Mouse (Mus musculus) cerebral cortex, adult 2 months (tissue): ENCODE measurements around the gene Gm47791.

Experiments used
- WGBS: fragments of 180-500 bp; shearing (Covaris S2); methylation state at CpG from one replicate; pipeline ENCODE4 v1.1.7; 2018; 5-methylcytosine and 5-hydroxymethylcytosine counted together

Gm47791 gene

GRCm38 (mm10) chr1:82787414-82787813 is 16.4 kb upstream of the Gm47791 start:
- 0% methylated on average over 2 of the region's 2 CpGs for WGBS

DNA sequence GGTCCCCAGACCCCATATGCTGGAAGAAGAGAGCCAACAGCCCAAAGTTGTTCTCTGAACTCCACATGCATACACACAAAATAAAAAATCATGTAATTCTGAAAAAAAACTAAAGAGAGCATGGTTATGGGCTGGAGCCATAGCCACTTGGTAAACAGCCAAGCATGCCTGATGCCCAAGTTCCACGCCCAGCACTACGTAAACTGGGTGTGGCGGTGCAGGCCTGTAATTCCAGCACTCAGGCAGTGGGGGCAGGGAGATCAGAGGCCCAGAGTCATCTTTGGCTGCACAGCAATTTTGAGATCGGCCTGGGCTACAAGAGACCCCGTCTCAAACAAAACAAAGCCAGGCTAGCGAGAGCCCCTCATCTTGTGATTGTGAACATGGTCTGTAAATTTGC is 14.5 kb upstream of the Gm47791 start:
- 75% methylated on average over 6 of the region's 6 CpGs for WGBS

DNA sequence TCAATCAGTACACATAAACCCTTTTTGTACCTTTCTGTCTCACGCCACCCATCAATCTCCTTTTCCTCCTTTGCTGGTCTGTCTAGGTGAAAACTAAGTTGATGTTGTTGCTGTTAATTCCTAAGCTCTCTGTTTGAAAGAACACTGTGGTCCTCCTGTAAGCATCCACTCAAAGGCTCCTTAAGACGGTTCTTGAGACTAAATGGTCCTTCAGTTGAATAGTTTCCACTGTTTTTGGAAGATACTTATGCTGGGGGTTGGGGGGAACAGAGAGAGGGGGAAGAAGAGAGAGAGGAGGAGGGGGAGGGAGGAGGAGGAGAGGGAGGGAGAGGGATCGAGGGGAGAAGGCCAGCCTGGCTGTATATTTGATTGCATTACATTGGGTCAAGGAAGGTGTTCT is 12.5 kb upstream of the Gm47791 start:
- WGBS = 75% methylated on average over 3 of the region's 3 CpGs

DNA sequence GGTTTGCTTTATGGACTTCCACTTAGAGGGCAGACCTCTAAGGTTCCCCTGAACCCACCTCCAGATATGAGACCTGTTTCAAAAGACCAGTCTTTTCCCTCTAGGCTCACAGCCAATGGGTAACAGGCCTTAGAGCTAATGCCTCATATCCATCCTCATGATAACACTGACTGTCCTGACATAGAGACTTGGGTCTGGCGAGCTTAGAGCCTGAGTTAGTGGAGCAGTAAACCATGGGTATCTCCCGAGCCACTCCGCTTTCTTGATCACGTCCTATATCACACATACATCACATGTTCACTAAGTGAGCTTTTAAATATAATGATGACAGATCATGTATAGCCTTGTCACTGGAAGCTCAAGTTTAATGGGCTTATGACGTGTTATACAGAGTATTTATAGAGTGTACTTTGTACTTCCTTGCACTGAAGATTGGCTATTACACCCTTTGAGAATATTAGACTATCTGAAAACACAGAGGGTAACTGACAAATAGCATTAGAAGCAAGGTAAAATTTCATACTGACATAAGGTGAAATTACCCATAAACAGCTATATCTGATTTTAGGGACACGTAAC is 8.4 kb upstream of the Gm47791 start:
- 86% methylated on average over 6 of the region's 6 CpGs for WGBS

DNA sequence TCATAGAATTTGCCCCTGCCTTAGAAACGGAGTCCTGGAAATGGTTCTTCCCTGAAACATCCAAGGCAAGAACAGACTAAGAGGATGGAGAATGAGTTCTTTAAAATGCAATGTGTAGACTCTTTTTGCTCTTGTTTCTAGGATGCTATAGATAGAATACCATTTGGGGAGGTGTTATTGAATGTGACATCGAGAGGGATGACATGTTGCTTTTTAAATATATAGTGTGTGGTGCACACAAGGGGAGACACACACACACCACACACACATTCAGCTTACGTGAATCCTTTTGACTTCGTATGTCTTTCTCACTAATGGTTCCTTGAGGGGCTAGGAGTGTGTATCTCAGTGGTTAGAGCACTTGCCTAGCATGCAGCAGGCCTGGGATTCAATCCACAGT is 4.2 kb upstream of the Gm47791 start:
- WGBS = 60% methylated on average over 4 of the region's 4 CpGs

DNA sequence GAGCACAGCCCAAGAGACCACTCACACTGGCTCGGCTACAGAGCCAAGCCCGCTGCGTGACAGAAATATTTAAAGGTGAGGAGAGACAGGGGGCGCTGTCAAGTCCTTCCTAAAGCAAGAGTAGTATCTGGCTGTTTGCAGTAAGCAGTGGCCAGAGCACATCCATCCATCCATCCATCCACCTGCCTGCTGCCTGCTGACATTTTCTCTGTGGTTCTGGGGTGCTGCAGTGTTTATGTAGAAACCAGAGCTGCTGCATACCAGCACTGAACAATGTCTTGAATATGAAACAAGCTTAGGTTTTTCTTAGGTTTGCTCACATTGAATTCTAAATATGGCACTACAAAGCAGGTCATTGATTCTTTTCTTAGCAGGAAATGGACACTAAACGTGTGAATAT is 2.2 kb upstream of the Gm47791 start:
- WGBS = 56% methylated on average over 5 of the region's 5 CpGs

DNA sequence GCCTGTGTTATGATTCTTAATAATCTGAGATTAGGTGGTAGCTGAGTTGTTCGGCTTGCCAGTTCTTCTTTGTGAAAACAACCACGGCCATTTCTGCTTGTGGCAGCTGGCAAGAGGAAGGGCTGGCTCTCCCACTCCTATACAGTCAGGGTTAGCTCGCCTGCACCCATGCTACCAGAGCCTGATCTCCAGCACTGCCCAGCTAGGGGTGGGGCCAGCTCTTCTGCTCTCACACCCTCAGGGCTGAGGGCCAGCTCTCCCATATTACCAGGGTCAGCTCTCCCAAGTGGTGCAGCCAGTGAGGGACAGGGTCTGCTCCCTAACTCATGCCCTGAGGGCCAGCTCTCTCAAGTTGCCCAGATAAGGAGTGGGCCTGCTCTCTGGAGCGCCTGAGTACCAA is 1.4 kb upstream of the Gm47791 start:
- 81% methylated on average over 4 of the region's 4 CpGs for WGBS

DNA sequence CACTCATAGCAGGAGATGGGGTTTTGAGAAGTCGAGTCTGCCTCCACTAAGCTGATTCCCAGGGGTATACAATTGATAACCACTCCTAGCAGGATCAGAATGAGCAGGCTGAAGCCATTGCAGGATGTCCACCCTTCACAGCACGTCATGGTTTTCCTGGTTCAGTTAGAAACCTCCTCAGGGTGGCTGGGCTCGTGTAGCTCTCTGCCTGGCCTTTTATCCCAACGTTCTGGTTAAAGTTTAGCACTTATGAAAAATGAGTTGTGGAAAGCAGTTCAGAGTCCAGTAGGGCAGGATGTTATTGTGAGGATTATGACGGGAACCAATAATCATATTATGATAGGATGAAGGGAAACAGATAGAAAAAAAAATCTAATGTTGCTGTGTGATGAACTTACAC is 2.8 kb downstream of the Gm47791 start, which contains the start of gene Tm4sf20:
TSS of gene Tm4sf20 (minus strand) at position 193 of the 400 bp plus-strand sequence.
- WGBS = 79% methylated on average over 5 of the region's 5 CpGs

DNA sequence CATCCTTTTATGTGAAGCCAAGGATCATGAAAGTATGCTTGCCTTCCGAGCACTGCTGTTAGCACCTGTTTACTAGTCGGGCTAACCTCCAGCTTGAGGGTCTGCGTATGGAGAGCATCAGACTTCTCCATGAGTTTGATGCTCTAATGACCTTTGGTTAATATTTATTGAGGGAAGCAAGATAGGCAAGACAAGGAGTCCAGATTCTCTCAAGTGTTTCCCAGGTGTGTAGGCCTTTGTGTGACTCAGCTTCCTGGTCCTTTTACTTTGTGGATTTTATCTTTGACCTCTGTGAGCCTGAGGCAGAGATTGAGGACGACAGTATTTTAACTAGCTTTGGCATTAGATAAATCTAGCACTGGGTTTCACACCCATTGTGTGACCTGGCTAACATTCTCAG is 4.4 kb downstream of the Gm47791 start:
- WGBS = 79% methylated on average over 4 of the region's 4 CpGs

GRCm38 (mm10) chr1:82766227-82766626 is 4.8 kb downstream of the Gm47791 start:
- 57% methylated on average over 1 of the region's 1 CpGs for WGBS

- WGBS = 84% methylated on average over 1 of the region's 1 CpGs
Measured at GRCm38 (mm10) chr1:82762274-82762673, 8.8 kb downstream of the Gm47791 start.

DNA sequence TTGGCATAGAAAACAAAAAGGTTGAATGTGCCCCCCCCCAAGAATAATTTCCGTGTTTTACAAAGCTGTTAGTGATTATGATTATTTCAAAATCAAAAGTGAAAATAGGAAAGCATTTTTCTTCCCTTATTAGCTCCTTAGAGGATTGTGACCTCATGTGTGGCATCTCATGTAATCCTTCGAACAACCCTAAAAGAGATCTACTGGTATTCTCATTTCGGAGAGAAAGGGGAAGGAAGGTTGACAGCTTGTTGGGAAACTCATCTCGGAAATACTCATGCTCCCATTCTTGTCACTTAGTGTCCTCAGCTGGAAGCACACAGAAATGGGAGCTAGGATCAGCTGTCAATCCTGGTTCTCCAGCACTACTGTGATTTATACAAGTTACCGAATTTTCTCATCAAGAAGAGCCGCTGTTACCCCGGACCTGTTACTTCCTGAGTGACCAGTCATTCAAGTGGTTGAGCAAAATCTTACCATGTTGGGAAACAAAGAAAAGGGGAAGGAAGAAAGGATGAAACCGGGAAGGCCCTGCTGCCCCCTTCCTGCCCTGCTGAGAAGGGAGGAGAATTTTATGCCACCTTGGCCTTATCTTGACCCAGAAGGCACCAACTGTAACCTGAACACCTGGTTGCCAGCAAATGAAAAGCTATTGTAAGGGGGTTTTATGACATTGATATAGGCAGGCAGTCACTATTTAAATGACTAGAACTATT is 9.4 kb downstream of the Gm47791 start:
- 88% methylated on average over 8 of the region's 8 CpGs for WGBS

DNA sequence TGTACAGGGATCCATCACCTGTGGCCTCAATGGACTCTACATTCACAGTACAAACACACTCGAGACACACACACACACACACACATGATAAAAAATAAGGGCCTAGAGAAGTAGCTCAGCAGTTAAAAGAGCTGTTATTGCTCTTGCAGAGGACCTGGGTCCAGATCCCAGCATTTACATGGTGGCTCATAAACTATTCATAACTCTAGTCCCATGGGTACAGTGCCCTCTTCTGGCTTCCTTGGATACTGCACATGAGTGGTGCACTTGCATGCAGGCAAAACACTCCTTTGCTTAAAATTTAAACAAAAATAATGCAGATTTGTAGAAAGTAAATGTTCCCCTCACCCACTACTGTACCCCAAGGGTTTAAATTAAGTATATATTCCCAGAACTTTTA is 11.5 kb downstream of the Gm47791 start:
- WGBS = 93% methylated on average over 1 of the region's 1 CpGs

- WGBS = 87% methylated on average over 2 of the region's 2 CpGs
Measured at GRCm38 (mm10) chr1:82747714-82748452, 23.2 kb downstream of the Gm47791 start.

- WGBS = 75% methylated on average over 4 of the region's 4 CpGs
Measured at GRCm38 (mm10) chr1:82746408-82746807, 24.6 kb downstream of the Gm47791 start.

- 90% methylated on average over 3 of the region's 3 CpGs for WGBS
Measured at GRCm38 (mm10) chr1:82743962-82744361, 27.1 kb downstream of the Gm47791 start.

GRCm38 (mm10) chr1:82741539-82741938 is 29.5 kb downstream of the Gm47791 start:
- WGBS = 50% methylated on average over 7 of the region's 7 CpGs

- WGBS = 73% methylated on average over 1 of the region's 1 CpGs
Measured at GRCm38 (mm10) chr1:82738066-82738465, 33.0 kb downstream of the Gm47791 start.

GRCm38 (mm10) chr1:82733357-82733756 is 37.7 kb downstream of the Gm47791 start:
- WGBS = 92% methylated on average over 1 of the region's 1 CpGs

DNA sequence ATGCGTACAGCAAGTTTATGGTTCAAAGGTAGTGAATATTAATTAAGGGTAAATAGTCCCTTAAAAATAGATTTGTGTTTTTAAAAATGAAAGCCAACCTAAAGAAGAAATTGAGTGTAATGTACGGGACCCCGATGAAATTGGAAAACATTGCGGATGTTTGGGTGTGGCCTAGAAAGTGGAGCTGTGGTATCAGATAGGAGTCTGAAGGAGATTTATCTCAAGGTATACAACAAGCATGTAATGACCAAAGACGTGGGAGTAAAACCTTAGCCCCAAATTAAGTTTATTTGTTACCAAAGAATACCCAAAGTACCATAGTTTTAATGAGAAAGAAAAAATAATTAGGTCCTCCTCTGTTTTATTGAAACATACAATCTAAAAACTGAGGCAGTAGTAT is 44.6 kb downstream of the Gm47791 start:
- WGBS = 89% methylated on average over 5 of the region's 5 CpGs

GRCm38 (mm10) chr1:82725875-82726185 is 45.2 kb downstream of the Gm47791 start:
- WGBS = 15% methylated on average over 4 of the region's 4 CpGs

- WGBS = under 1% methylated on average over 37 of the region's 37 CpGs
Measured at GRCm38 (mm10) chr1:82725026-82725874, 45.8 kb downstream of the Gm47791 start.
